Mouse (Mus musculus) heart, postnatal 0 days (tissue): ENCODE results near the gene Slc6a5. TPM values are rescaled to one million over a fixed set of nuclear protein-coding genes. Genes with fewer than 3 reads are reported as not detected.

Experiments
- ATAC-seq: fragments of 200-750 bp; cut with Nextera tagmentation; 2 replicates; pipeline ENCODE4 v1.8.0; 2017; ENCODE audit warnings: low read depth, moderate number of reproducible peaks, moderate library complexity; ENCODE audit not compliant: insufficient read depth
- DNase-seq: peaks from one replicate; pipeline ENCODE4 v3.0.0-alpha.2; 2016; ENCODE audit warnings: low spot score
- H3K27ac ChIP-seq: fragments of 300-500 bp; sonication (generic); 2 replicates; pipeline ENCODE4 v1.5.1; 2014; ENCODE audit warnings: low read depth, mild to moderate bottlenecking
- H3K27me3 ChIP-seq: fragments of 300-500 bp; sonication (generic); 2 replicates; pipeline ENCODE4 v1.6.1; 2014; ENCODE audit warnings: low read length, mixed read lengths; ENCODE audit not compliant: control insufficient read depth, insufficient read depth
- H3K36me3 ChIP-seq: fragments of 300-500 bp; sonication (generic); replicated peaks from 2 replicates; pipeline ENCODE4 v1.6.1; 2014; ENCODE audit warnings: low read length, mixed read lengths; ENCODE audit not compliant: control insufficient read depth, insufficient read depth
- H3K4me1 ChIP-seq: fragments of 300-500 bp; sonication (generic); 2 replicates; pipeline ENCODE4 v1.6.1; 2014; ENCODE audit warnings: antibody characterized with exemption; ENCODE audit not compliant: control insufficient read depth, insufficient read depth
- H3K4me2 ChIP-seq: fragments of 300-500 bp; sonication (generic); 2 replicates; pipeline ENCODE4 v1.6.1; 2014; ENCODE audit warnings: low read depth, mild to moderate bottlenecking, low read length, moderate library complexity
- H3K4me3 ChIP-seq: fragments of 300-500 bp; sonication (generic); 2 replicates; pipeline ENCODE4 v1.5.1; 2014; ENCODE audit warnings: low read depth, low read length
- H3K9ac ChIP-seq: fragments of 300-500 bp; sonication (generic); replicated peaks from 2 replicates; pipeline ENCODE4 v1.6.1; 2014; ENCODE audit warnings: low read depth, low read length, mixed read lengths
- H3K9me3 ChIP-seq: fragments of 300-500 bp; sonication (generic); replicated peaks from 2 replicates; pipeline ENCODE4 v1.6.1; 2016; ENCODE audit warnings: low read length; ENCODE audit not compliant: control insufficient read depth
- CTCF ChIP-seq: IDR thresholded peaks from 2 replicates; pipeline ENCODE4 v1.5.1; 2016; ENCODE audit warnings: antibody characterized with exemption, control low read depth, low read depth
- EP300 ChIP-seq: IDR thresholded peaks from 2 replicates; pipeline ENCODE4 v1.6.1; 2016; ENCODE audit warnings: antibody characterized with exemption, low read depth
- WGBS: fragments of 180-500 bp; shearing (Covaris S2); extraction: QIAGEN DNeasy Blood & Tissue Kit; methylation state at CpG from one replicate; pipeline ENCODE4 v1.1.7; 2014; 5-methylcytosine and 5-hydroxymethylcytosine counted together
- polyA plus RNA-seq: library from polyadenylated mRNA; unstranded; fragments of >200 nt; fragmentation: Nextera tagmentation; extraction: Ambion mirVana; gene quantifications from 2 replicates; pipeline ENCODE4 v1.2.1, GENCODE M21; 2015
- total RNA-seq: library from RNA; depleted of rRNA; stranded (reverse); fragments of >200 nt; gene quantifications from 2 replicates; pipeline ENCODE4 v1.2.3, GENCODE M21; 2014; ENCODE audit warnings: low replicate concordance; rRNA removed

The Slc6a5 gene
- total and polyA plus RNA-seq, 2 experiments from 2014 or later, result not detected

DNA sequence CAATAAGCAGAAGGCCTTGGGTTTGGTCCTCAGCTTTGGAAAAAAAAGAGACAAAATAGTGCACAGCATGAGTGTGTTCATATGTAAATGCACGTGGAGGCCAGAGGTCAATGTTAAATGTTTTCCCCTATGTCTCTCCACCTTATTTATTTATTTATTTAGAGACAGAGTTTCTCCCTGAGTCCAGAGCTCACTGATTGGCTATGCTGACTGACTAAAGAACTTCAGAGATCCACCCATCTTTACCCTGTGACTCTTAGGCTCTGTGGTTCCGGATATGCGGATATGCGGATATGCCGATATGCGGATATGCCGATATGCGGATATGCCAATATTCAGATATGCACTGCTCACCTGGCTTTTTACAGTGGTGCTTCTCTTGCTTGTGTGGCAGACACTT lies 76.0 kb downstream of the Slc6a5 start:
- H3K9me3 ChIP-seq, result no peaks in the 10 kb centered on the region
- H3K9ac ChIP-seq, result no peak overlapping the region
- 90% methylated on average over 8 of the region's 8 CpGs for WGBS
- no peak for DNase-seq
- H3K4me2 ChIP-seq, result no peak overlapping the region
- 0 out of 2 replicates have a peak, but pooled peaks cover under 1% of the 10 kb centered on the region for H3K27me3 ChIP-seq
- H3K4me3 ChIP-seq, result no peak overlapping the region
- no peak overlapping the region for H3K27ac ChIP-seq
- ATAC-seq, result no peak
- TF ChIP-seq EP300, result no peak
- TF ChIP-seq CTCF, result no peak
- H3K4me1 ChIP-seq, result no peaks in the 10 kb centered on the region
- no peaks in the 10 kb centered on the region for H3K36me3 ChIP-seq

- no peak overlapping the region for H3K4me3 ChIP-seq
- no peaks in the 10 kb centered on the region for H3K4me1 ChIP-seq
- H3K36me3 ChIP-seq, result no peaks in the 10 kb centered on the region
- no peak overlapping the region for H3K9ac ChIP-seq
- ATAC-seq (no peak), DNase-seq (no peak)
- 70% methylated on average over 4 of the region's 4 CpGs for WGBS
- no peak overlapping the region for H3K4me2 ChIP-seq
- H3K9me3 ChIP-seq, result no peaks in the 10 kb centered on the region
- H3K27me3 ChIP-seq, result no peaks in the 10 kb centered on the region
- H3K27ac ChIP-seq, result no peak overlapping the region
- TF ChIP-seq CTCF (no peak), EP300 (no peak)
Observed at GRCm38 (mm10) chr7:49999321-49999720, 89.4 kb downstream of the Slc6a5 start.

DNA sequence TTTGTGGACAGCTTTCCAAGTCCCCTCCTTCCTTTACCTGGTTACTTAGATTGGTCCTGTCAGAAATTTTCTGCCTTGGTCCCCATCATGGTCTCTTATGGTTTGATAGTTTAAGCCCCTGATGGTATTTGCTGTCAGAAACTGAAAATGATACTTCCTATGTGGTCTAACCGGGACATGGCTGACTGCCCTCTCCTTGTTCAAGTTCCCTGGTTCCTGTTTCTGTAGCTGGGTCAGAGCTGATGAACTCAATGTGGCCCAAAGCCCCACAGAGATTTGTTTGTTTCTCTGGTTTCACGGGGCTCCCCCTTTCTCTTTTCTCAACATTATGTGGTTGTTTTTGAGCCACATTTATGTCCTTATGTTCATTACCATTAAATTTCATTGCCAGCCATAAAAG lies 95.3 kb downstream of the Slc6a5 start:
- WGBS, result 61% methylated on average over 2 of the region's 2 CpGs
- Histone ChIP-seq H3K4me3 (no peak overlapping the region), H3K9ac (no peak overlapping the region), H3K36me3 (no peaks in the 10 kb centered on the region), H3K27ac (no peak overlapping the region), H3K4me2 (no peak overlapping the region), H3K4me1 (no peaks in the 10 kb centered on the region), H3K9me3 (no peaks in the 10 kb centered on the region), H3K27me3 (no peaks in the 10 kb centered on the region)
- DNase-seq, result no peak
- ATAC-seq, result no peak
- TF ChIP-seq EP300 (no peak), CTCF (no peak)

Other genes starting within 250 kb of the Slc6a5 start
- gene Htatip2, start 151.0 kb upstream of the Slc6a5 start, total RNA-seq, result 2.4 and 3.4 TPM in 2 replicates
- 16.5 and 17.5 TPM in 2 replicates for gene Htatip2, start 151.0 kb upstream of the Slc6a5 start, polyA plus RNA-seq
- gene Prmt3, start 131.8 kb upstream of the Slc6a5 start, total RNA-seq, result 34.7 and 45.5 TPM in 2 replicates
- 27.1 and 28.4 TPM in 2 replicates for gene Prmt3, start 131.8 kb upstream of the Slc6a5 start, polyA plus RNA-seq
- 2.6 TPM in 1 of 2 replicates, not detected in the other for gene Nell1, start 64.7 kb downstream of the Slc6a5 start, total RNA-seq
- gene Nell1, start 64.7 kb downstream of the Slc6a5 start, polyA plus RNA-seq, result 0.05 TPM in 2 replicates